Mouse (Mus musculus) liver, postnatal 0 days (tissue): ENCODE measurements around the gene Gnas.

ENCODE experiments used
- CTCF ChIP-seq: sonication (generic); IDR thresholded peaks from 2 replicates; pipeline ENCODE4 v1.5.1; 2016; ENCODE audit warnings: antibody characterized with exemption, low read depth
- EP300 ChIP-seq: IDR thresholded peaks from 2 replicates; pipeline ENCODE4 v1.6.1; 2016; ENCODE audit warnings: antibody characterized with exemption, low read depth, mild to moderate bottlenecking

GRCm38 (mm10) chr2:174287921-174288320, 3.8 kb downstream of the Gnas start:
- no peak for TF ChIP-seq EP300
- TF ChIP-seq CTCF: no peak
